Mouse (Mus musculus) stomach, postnatal 0 days (tissue): ENCODE measurements around the gene Ankle1.

ENCODE experiments used
- CTCF ChIP-seq: IDR thresholded peaks from 2 replicates; pipeline ENCODE4 v1.5.1; 2016; ENCODE audit warnings: antibody characterized with exemption, low read depth, mild to moderate bottlenecking, moderate library complexity
- EP300 ChIP-seq: optimal IDR thresholded peaks from 2 replicates; pipeline ENCODE3; 2016; ENCODE audit warnings: antibody characterized with exemption

DNA sequence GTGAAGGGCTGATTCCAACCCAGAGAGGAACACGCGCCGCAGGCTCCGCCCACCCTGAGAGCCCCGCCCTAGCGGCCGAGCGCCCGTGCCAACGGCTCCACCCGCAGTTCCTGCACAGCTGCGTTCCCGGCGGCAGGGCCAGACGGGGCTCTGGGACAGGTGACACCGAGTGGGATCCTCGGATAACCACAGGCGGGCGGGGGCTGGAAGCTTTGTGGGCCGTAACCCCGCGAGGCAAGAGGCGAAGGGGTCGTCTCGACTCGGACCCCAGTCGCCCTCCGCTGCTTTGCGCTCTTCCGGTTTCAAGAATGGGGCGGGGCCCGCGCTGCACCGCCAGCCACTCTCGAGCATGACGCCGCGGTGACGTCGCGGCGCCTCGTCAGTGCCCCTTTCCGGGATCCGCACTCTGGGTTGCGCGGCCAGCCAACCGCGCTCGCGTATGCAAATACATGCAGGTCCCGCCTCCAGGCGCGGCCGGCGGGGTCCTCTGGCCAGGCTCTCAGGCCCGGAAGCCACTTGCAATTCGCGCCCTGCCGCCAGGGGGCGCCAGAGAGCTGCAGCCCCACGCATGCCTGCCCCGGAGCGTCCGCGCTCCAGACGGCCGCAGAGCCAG lies 34.5 kb upstream of the Ankle1 start, which contains the start of gene Ocel1:
- peak; percentile 97 for TF ChIP-seq CTCF
- peak; percentile 55 for TF ChIP-seq EP300
